12 mouse cellular contexts compared by ENCODE assay signal in genomic region chr1:131003037-131003922, GRCm38 (mm10). TPM values are rescaled to one million over a fixed set of nuclear protein-coding genes. Genes with fewer than 3 reads are reported as not detected.
A peak's percentile ranks its signal among the peaks of the same experiment; 100 is the strongest.
DNase-seq lines count a peak whose midpoint lies in the region; ATAC-seq and TF ChIP-seq lines count a peak whose summit lies in the region.
"Had no signal": no experiment of that assay in that cellular context is flagged by ENCODE, and none has a peak within 500 bp of the region (broad histone marks: within the 10 kb centered on the region; RNA-seq: fewer than 3 reads in every experiment).

No protein-coding gene starts in this region.

- WGBS in kidney, adult 2 months, result 61% methylated on average over 17 of the region's 17 CpGs
- 35% methylated on average over 17 of the region's 17 CpGs for WGBS in heart, embryonic 13.5 days
- 43% methylated on average over 17 of the region's 17 CpGs for WGBS in liver, embryonic 12.5 days (ENCODE audit: insufficient replicate concordance)
- 69% methylated on average over 17 of the region's 17 CpGs for WGBS in forebrain, embryonic 14.5 days

- peak; percentile 4 for DNase-seq in kidney, adult 2 months
- DNase-seq in kidney, postnatal 36 days, result no peak
- DNase-seq in embryo, embryonic 10.5 days (ENCODE audit: low spot score), result peak; percentile 26
- DNase-seq in left cerebral cortex, postnatal 4 days, result no peak
- DNase-seq in cerebellum, adult 18-20 months, result no peak
- no peak for DNase-seq in forebrain, embryonic 14.5 days (ENCODE audit: low spot score)
- DNase-seq: cerebellum, adult 2 months had no signal

- TF ChIP-seq CTCF in kidney, adult 2 months (conservative IDR thresholded peaks at IDR 0.05; ENCODE audit: insufficient read depth, insufficient read length, low read depth, low read length), result no peak

- no peak for TF ChIP-seq POLR2A in kidney, adult 2 months (IDR thresholded peaks at IDR 0.05; ENCODE audit: low read depth, low read length)

- H3K4me1 ChIP-seq in kidney, adult 2 months (ENCODE audit: control insufficient read depth, insufficient read depth, low read length), result no peaks in the 10 kb centered on the region
- peaks cover 9% of the 10 kb centered on the region; the same call in 1 of the 2 replicates for H3K4me1 ChIP-seq in heart, embryonic 13.5 days
- H3K4me1 ChIP-seq in liver, embryonic 12.5 days, result no peaks in the 10 kb centered on the region
- no peaks in the 10 kb centered on the region for H3K4me1 ChIP-seq in forebrain, embryonic 14.5 days (ENCODE audit: control insufficient read depth, insufficient read depth, low read length)
- H3K4me1 ChIP-seq: hindbrain, embryonic 15.5 days had no signal

- H3K27me3 ChIP-seq in kidney, adult 2 months (replicated peaks; ENCODE audit: control insufficient read depth, insufficient read depth, low read length), result no peaks in the 10 kb centered on the region
- H3K27me3 ChIP-seq in heart, embryonic 13.5 days (replicated peaks), result no peaks in the 10 kb centered on the region
- H3K27me3 ChIP-seq in liver, embryonic 12.5 days (replicated peaks), result no peaks in the 10 kb centered on the region
- no peaks in the 10 kb centered on the region for H3K27me3 ChIP-seq in forebrain, embryonic 14.5 days (replicated peaks; ENCODE audit: control insufficient read depth, insufficient read depth, low read length)
- H3K27me3 ChIP-seq: hindbrain, embryonic 15.5 days had no signal

- peak; percentile 61; the same call in 1 of the 2 replicates for ATAC-seq in heart, embryonic 13.5 days (ENCODE audit: extremely low read depth, insufficient number of reproducible peaks, low FRiP score, low TSS enrichment)
- peak; percentile 57 for ATAC-seq in liver, embryonic 12.5 days
- no peak for ATAC-seq in forebrain, embryonic 14.5 days

- no peak overlapping the region for H3K9ac ChIP-seq in heart, embryonic 13.5 days
- H3K9ac ChIP-seq in liver, embryonic 12.5 days, result no peak overlapping the region
- H3K9ac ChIP-seq in forebrain, embryonic 14.5 days (ENCODE audit: low read length), result no peak overlapping the region
- H3K9ac ChIP-seq: hindbrain, embryonic 15.5 days had no signal

- no peaks in the 10 kb centered on the region for H3K9me3 ChIP-seq in heart, embryonic 13.5 days
- H3K9me3 ChIP-seq in liver, embryonic 12.5 days (replicated peaks), result no peaks in the 10 kb centered on the region
- no peaks in the 10 kb centered on the region for H3K9me3 ChIP-seq in forebrain, embryonic 14.5 days (replicated peaks; ENCODE audit: control insufficient read depth, low read length)
- H3K9me3 ChIP-seq: hindbrain, embryonic 15.5 days had no signal

- no peak overlapping the region for H3K4me3 ChIP-seq in kidney, adult 2 months (ENCODE audit: insufficient read depth, low read depth, low read length)
- no peak overlapping the region for H3K4me3 ChIP-seq in heart, embryonic 13.5 days
- no peak overlapping the region for H3K4me3 ChIP-seq in liver, embryonic 12.5 days
- H3K4me3 ChIP-seq in forebrain, embryonic 14.5 days (ENCODE audit: low read depth, low read length), result no peak overlapping the region
- H3K4me3 ChIP-seq: hindbrain, embryonic 15.5 days; megakaryocyte, embryonic 14.5 days had no signal

- H3K36me3 ChIP-seq in kidney, adult 2 months (ENCODE audit: control insufficient read depth, insufficient read depth, low read length), result no peaks in the 10 kb centered on the region
- H3K36me3 ChIP-seq in heart, embryonic 13.5 days, result no peaks in the 10 kb centered on the region
- no peaks in the 10 kb centered on the region for H3K36me3 ChIP-seq in liver, embryonic 12.5 days
- no peaks in the 10 kb centered on the region for H3K36me3 ChIP-seq in forebrain, embryonic 14.5 days (ENCODE audit: control insufficient read depth, insufficient read depth, low read length)
- H3K36me3 ChIP-seq: hindbrain, embryonic 15.5 days had no signal

- no peak overlapping the region for H3K27ac ChIP-seq in kidney, adult 2 months (ENCODE audit: insufficient read depth, low read depth, low read length)
- peak overlapping the region; percentile 74 for H3K27ac ChIP-seq in heart, embryonic 13.5 days (replicated peaks)
- H3K27ac ChIP-seq in liver, embryonic 12.5 days, result no peak overlapping the region
- H3K27ac ChIP-seq in forebrain, embryonic 14.5 days (ENCODE audit: low read depth, low read length), result no peak overlapping the region
- H3K27ac ChIP-seq: hindbrain, embryonic 15.5 days had no signal

- H3K4me2 ChIP-seq in heart, embryonic 13.5 days, result peak overlapping the region; percentile 33
- peak overlapping the region; percentile 17 for H3K4me2 ChIP-seq in liver, embryonic 12.5 days
- H3K4me2 ChIP-seq in forebrain, embryonic 14.5 days (ENCODE audit: low read length), result no peak overlapping the region
- H3K4me2 ChIP-seq: hindbrain, embryonic 15.5 days had no signal

- intact Hi-C loops in left cerebral cortex, postnatal 4 days (cut with DNase I), result no loop called here

RNA-seq across cellular contexts. Expression of gene Il10, which starts 16.4 kb away (rescaled TPM):
- not detected in 2 replicates for polyA plus RNA-seq in kidney, adult 2 months (2012; rRNA removed)
- not detected in 2 replicates for polyA plus RNA-seq in heart, embryonic 13.5 days (2015; fragmentation: Nextera tagmentation; extraction: Ambion mirVana)
- not detected in 2 replicates for polyA plus RNA-seq in liver, embryonic 12.5 days (2016; fragmentation: Nextera tagmentation; extraction: Ambion mirVana)
- under 1 TPM in 1 of 2 experiments, not detected in 1; 0.26 TPM for total RNA-seq in left cerebral cortex, postnatal 4 days (2021)
- 0.16 TPM in 1 of 2 replicates, not detected in the other for polyA plus RNA-seq in forebrain, embryonic 14.5 days (2014; fragmentation: Nextera tagmentation; extraction: Ambion mirVana)
- total RNA-seq: left cerebral cortex, adult 8-10 months had no signal
- polyA plus RNA-seq: cerebellum, adult 2 months; hindbrain, embryonic 15.5 days had no signal

Comparison
In these comparisons a context has a peak if more than half of its experiments do, and no peak if none do; other contexts are left out.
1. DNase-seq: peak in kidney, adult 2 months (single experiment) and embryo, embryonic 10.5 days (single experiment); none in kidney, postnatal 36 days (0 of 2), left cerebral cortex, postnatal 4 days (single experiment), cerebellum, adult 18-20 months (0 of 2) and forebrain, embryonic 14.5 days (single experiment).